ENCODE assay signal across 9 mouse cellular contexts in the genomic region with DNA sequence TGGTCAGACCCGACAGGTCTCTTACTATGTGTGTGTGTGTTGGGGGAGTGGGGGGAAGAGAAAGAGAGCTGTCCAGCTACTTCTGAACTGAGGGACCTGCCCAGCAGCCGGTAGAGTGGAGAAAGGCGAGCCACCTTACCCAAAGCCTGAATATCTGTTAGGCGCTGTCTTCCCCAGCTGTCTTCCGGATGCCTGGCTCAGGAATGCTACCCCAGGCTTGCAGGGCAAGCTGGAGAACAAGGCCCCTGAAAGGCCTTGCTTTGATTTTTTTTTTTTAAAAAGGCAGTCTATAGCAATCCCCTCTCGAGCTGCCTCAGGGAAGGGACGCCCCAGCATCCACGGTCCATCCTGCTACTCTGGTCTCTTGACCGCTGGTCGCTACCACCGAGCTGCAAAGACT. TPM values are rescaled to one million over a fixed set of nuclear protein-coding genes. Genes with fewer than 3 reads are reported as not detected.
DNase-seq lines count a peak whose midpoint lies in the region; ATAC-seq lines count a peak whose summit lies in the region.
"Had no signal": no experiment of that assay in that cellular context is flagged by ENCODE, and none has a peak within 500 bp of the region (broad histone marks: within the 10 kb centered on the region; RNA-seq: fewer than 3 reads in every experiment).

No protein-coding gene starts in this region.

- no peak overlapping the region for H3K4me3 ChIP-seq in heart, embryonic 16.5 days (ENCODE audit: low read length)
- H3K4me3 ChIP-seq in forebrain, embryonic 14.5 days (ENCODE audit: low read depth, low read length), result no peak overlapping the region
- H3K4me3 ChIP-seq in midbrain, embryonic 10.5 days, result peak overlapping the region; percentile 96
- H3K4me3 ChIP-seq: layer of hippocampus, adult 2 months had no signal

- H3K27me3 ChIP-seq in heart, embryonic 16.5 days (ENCODE audit: control insufficient read depth, insufficient read depth, low read length), result no peaks in the 10 kb centered on the region
- H3K27me3 ChIP-seq in forebrain, embryonic 14.5 days (replicated peaks; ENCODE audit: control insufficient read depth, insufficient read depth, low read length), result no peaks in the 10 kb centered on the region
- H3K27me3 ChIP-seq in midbrain, embryonic 10.5 days (ENCODE audit: low read depth, poor library complexity, severe bottlenecking), result no peaks in the 10 kb centered on the region

- no peak for ATAC-seq in heart, embryonic 16.5 days (replicated peaks; ENCODE audit: extremely low read depth, insufficient read depth, low FRiP score)
- ATAC-seq in forebrain, embryonic 14.5 days, result no peak

- H3K9ac ChIP-seq in heart, embryonic 16.5 days (ENCODE audit: low read length), result peak overlapping the region; percentile 79
- H3K9ac ChIP-seq in forebrain, embryonic 14.5 days (ENCODE audit: low read length), result peak overlapping the region; percentile 99; the same call in 1 of the 2 replicates

- peak overlapping the region; percentile 29; the same call in 1 of the 2 replicates for H3K27ac ChIP-seq in heart, embryonic 16.5 days (ENCODE audit: low read length)
- peak overlapping the region; percentile 87; the same call in 1 of the 2 replicates for H3K27ac ChIP-seq in forebrain, embryonic 14.5 days (ENCODE audit: low read depth, low read length)
- peak overlapping the region; percentile 100 for H3K27ac ChIP-seq in midbrain, embryonic 10.5 days (replicated peaks)

- peaks cover 37% of the 10 kb centered on the region for H3K4me1 ChIP-seq in heart, embryonic 16.5 days (ENCODE audit: control insufficient read depth, insufficient read depth, low read length)
- peaks cover 35% of the 10 kb centered on the region for H3K4me1 ChIP-seq in forebrain, embryonic 14.5 days (ENCODE audit: control insufficient read depth, insufficient read depth, low read length)
- H3K4me1 ChIP-seq in midbrain, embryonic 10.5 days, result peaks cover 55% of the 10 kb centered on the region

- no peak for DNase-seq in heart, postnatal 10 days
- peak; percentile 55 for DNase-seq in R1 (ENCODE audit: low read depth, low spot score)
- peak; percentile 23 for DNase-seq in forebrain, embryonic 14.5 days (ENCODE audit: low spot score)
- DNase-seq in midbrain, embryonic 10.5 days (ENCODE audit: low spot score), result peak; percentile 41
- DNase-seq in gastrocnemius, postnatal 10 days, result no peak
- no peak for DNase-seq in cerebellum, postnatal 25 days
- DNase-seq in left cerebral cortex, adult 8-10 months (ENCODE audit: low spot score in 2 of 2), result no peak

- no peaks in the 10 kb centered on the region for H3K36me3 ChIP-seq in heart, embryonic 16.5 days (ENCODE audit: control insufficient read depth, insufficient read depth)
- peaks cover 6% of the 10 kb centered on the region; the same call in 1 of the 2 replicates for H3K36me3 ChIP-seq in forebrain, embryonic 14.5 days (ENCODE audit: control insufficient read depth, insufficient read depth, low read length)
- H3K36me3 ChIP-seq in midbrain, embryonic 10.5 days, result peaks cover 22% of the 10 kb centered on the region

- H3K9me3 ChIP-seq in heart, embryonic 16.5 days (replicated peaks; ENCODE audit: control insufficient read depth, low read length), result no peaks in the 10 kb centered on the region
- no peaks in the 10 kb centered on the region for H3K9me3 ChIP-seq in forebrain, embryonic 14.5 days (replicated peaks; ENCODE audit: control insufficient read depth, low read length)
- no peaks in the 10 kb centered on the region for H3K9me3 ChIP-seq in midbrain, embryonic 10.5 days (replicated peaks)

- intact Hi-C loops in heart, postnatal 10 days (cut with DNase I), result loop anchor here (2.0 kb wide), 1 partner anchor 41 kb away; no protein-coding TSS in a partner anchor

- WGBS in heart, embryonic 16.5 days, result 58% methylated on average over 11 of the region's 11 CpGs
- 36% methylated on average over 11 of the region's 11 CpGs for WGBS in forebrain, embryonic 14.5 days
- 12% methylated on average over 11 of the region's 11 CpGs for WGBS in midbrain, embryonic 10.5 days

- H3K4me2 ChIP-seq in heart, embryonic 16.5 days (ENCODE audit: low read depth, low read length), result no peak overlapping the region
- peak overlapping the region; percentile 92 for H3K4me2 ChIP-seq in forebrain, embryonic 14.5 days (ENCODE audit: low read length)

RNA-seq across cellular contexts. Expression of a gene that starts 32.6 kb away (rescaled TPM):
- 87.3 and 93.5 TPM in 2 replicates for polyA plus RNA-seq in heart, embryonic 16.5 days (2015; fragmentation: Nextera tagmentation; extraction: Ambion mirVana)
- total RNA-seq in heart, postnatal 10 days (2021), result 100 to 1,000 TPM; 104 to 116 TPM
- 53.6 and 72.5 TPM in 2 replicates for polyA plus RNA-seq in forebrain, embryonic 14.5 days (2014; fragmentation: Nextera tagmentation; extraction: Ambion mirVana)
- 87.1 and 97.9 TPM in 2 replicates for polyA plus RNA-seq in midbrain, embryonic 10.5 days (2016; fragmentation: Nextera tagmentation; extraction: Ambion mirVana)
- 10 to 100 TPM; 66.0 to 82.7 TPM for total RNA-seq in gastrocnemius, postnatal 10 days (2021)
- 10 to 100 TPM; 80.0 to 98.8 (median 89.6) TPM for total RNA-seq in left cerebral cortex, adult 8-10 months (2022)

RNA-seq across cellular contexts. Expression of a gene that starts 49.0 kb away (rescaled TPM):
- polyA plus RNA-seq in heart, embryonic 16.5 days (2015; fragmentation: Nextera tagmentation; extraction: Ambion mirVana), result 4.6 and 4.7 TPM in 2 replicates
- total RNA-seq in heart, postnatal 10 days (2021), result 10 to 100 TPM in 1 of 2 experiments, 1 to 10 TPM in 1; 8.8 to 14.1 TPM
- 12.6 and 14.5 TPM in 2 replicates for polyA plus RNA-seq in forebrain, embryonic 14.5 days (2014; fragmentation: Nextera tagmentation; extraction: Ambion mirVana)
- 14.3 and 16.6 TPM in 2 replicates for polyA plus RNA-seq in midbrain, embryonic 10.5 days (2016; fragmentation: Nextera tagmentation; extraction: Ambion mirVana)
- total RNA-seq in gastrocnemius, postnatal 10 days (2021), result 10 to 100 TPM in 1 of 2 experiments, 1 to 10 TPM in 1; 6.4 to 10.5 TPM
- 10 to 100 TPM; 20.8 to 23.0 (median 21.6) TPM for total RNA-seq in left cerebral cortex, adult 8-10 months (2022)

Comparison
In these comparisons a context has a peak if more than half of its experiments do, and no peak if none do; other contexts are left out.
1. H3K27ac ChIP-seq: peak in every context shown above with its lines; median percentile 100 in midbrain, embryonic 10.5 days; 87 in forebrain, embryonic 14.5 days; 29 in heart, embryonic 16.5 days.
2. DNase-seq: peak in R1 (single experiment), forebrain, embryonic 14.5 days (single experiment) and midbrain, embryonic 10.5 days (single experiment); none in heart, postnatal 10 days (0 of 2), gastrocnemius, postnatal 10 days (single experiment), cerebellum, postnatal 25 days (0 of 2) and left cerebral cortex, adult 8-10 months (0 of 2).